Mouse (Mus musculus) bone marrow, adult 2 months (tissue): ENCODE measurements around the gene Ppp1r3c.

Experiments used
- CTCF ChIP-seq: fragments of 200-500 bp; IDR thresholded peaks from 2 replicates; pipeline ENCODE4 v1.5.1; 2011; ENCODE audit warnings: low read length, control low read depth; ENCODE audit not compliant: control insufficient read depth, insufficient read depth
- POLR2A ChIP-seq: fragments of 200-500 bp; IDR thresholded peaks from 2 replicates; pipeline ENCODE4 v1.6.1; 2011; ENCODE audit warnings: low read depth, mild to moderate bottlenecking, control low read depth, low read length, borderline replicate concordance; ENCODE audit not compliant: control insufficient read depth

GRCm38 (mm10) chr19:36742331-36742730 is 5.9 kb upstream of the Ppp1r3c start:
- TF ChIP-seq CTCF (no peak), POLR2A (no peak)
